8 mouse cellular contexts compared by ENCODE assay signal in the genomic region with DNA sequence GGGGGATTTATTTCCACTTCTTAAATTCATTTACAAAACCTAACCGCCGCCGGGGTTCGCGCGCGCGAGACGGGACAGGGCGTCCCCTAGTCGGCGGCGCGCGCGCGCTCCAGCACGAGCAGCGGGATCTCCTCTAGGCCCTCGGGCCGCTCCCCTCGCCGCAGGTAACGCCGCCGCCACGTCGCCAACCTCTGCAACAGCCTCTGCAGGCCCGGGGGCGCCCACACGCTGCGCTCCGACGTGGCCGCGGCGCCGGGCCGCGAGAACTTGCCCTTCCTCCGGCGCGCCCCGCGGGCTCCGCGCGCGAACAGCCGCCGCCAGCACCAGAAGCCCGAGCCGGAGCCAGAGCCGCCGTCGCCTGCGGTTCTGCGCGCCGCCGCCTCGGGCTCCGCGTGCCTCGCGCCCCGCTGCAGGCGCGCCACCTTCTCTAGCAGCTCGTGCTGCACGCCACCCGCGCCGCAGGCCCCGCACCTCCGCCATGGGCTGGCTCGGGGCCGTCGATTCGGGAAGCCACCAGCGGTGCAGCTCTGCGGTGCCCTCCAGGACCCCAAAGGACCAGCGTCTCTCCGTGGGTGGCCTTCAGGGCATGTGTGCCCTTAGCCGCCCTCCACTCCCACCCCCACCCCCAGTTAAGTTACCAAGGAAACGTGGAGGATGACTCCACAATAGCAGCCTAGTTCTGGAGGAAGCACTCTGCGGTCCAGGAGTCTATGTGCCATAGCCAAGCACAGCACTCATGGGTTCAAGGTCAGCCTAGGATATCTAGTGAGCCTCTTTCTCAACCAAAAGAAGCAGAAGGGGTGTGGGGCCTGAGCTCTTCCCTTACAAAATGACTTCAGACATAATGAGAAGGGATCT. TPM values are rescaled to one million over a fixed set of nuclear protein-coding genes. Genes with fewer than 3 reads are reported as not detected.
DNase-seq lines count a peak whose midpoint lies in the region; ATAC-seq and TF ChIP-seq lines count a peak whose summit lies in the region.

No protein-coding gene starts in this region.

- no peaks in the 10 kb centered on the region for H3K36me3 ChIP-seq in hindbrain, embryonic 14.5 days (replicated peaks; ENCODE audit: control insufficient read depth, insufficient read depth)
- H3K36me3 ChIP-seq in lung, postnatal 0 days (ENCODE audit: insufficient read depth, low read length) = no peaks in the 10 kb centered on the region

- peak overlapping the region; percentile 53 for H3K4me3 ChIP-seq in hindbrain, embryonic 14.5 days (replicated peaks; ENCODE audit: low read length)
- peak overlapping the region; percentile 67 for H3K4me3 ChIP-seq in lung, postnatal 0 days (ENCODE audit: low read depth, low read length)

- peak overlapping the region; percentile 88 for H3K9ac ChIP-seq in hindbrain, embryonic 14.5 days
- H3K9ac ChIP-seq in lung, postnatal 0 days (replicated peaks; ENCODE audit: low read depth) = 0 out of 2 replicates have a peak overlapping the region, but pooled peaks have one; percentile 34

- 1% methylated on average over 68 of the region's 87 CpGs for WGBS in hindbrain, embryonic 14.5 days
- under 1% methylated on average over 54 of the region's 87 CpGs for WGBS in lung, postnatal 0 days

- TF ChIP-seq CTCF in lung, postnatal 0 days (IDR thresholded peaks at IDR 0.05) = no peak

- peak overlapping the region; percentile 87 for H3K27ac ChIP-seq in hindbrain, embryonic 14.5 days
- H3K27ac ChIP-seq in lung, postnatal 0 days (ENCODE audit: low read length) = no peak overlapping the region

- no peaks in the 10 kb centered on the region for H3K27me3 ChIP-seq in hindbrain, embryonic 14.5 days (ENCODE audit: control insufficient read depth, insufficient read depth, low read length)
- no peaks in the 10 kb centered on the region for H3K27me3 ChIP-seq in lung, postnatal 0 days (replicated peaks; ENCODE audit: insufficient read depth, low read length)

- peak overlapping the region; percentile 75 for H3K4me2 ChIP-seq in hindbrain, embryonic 14.5 days (replicated peaks)
- H3K4me2 ChIP-seq in lung, postnatal 0 days (replicated peaks; ENCODE audit: low read depth, low read length) = peak overlapping the region; percentile 93

- peak; percentile 88 for DNase-seq in R1 (ENCODE audit: low read depth, low spot score)
- DNase-seq in cerebellum, postnatal 10 days = peak; percentile 88 to 89
- peak; percentile 54 to 59 for DNase-seq in frontal cortex, postnatal 25 days (ENCODE audit: low spot score in 2 of 2)
- DNase-seq in hindbrain, embryonic 14.5 days (ENCODE audit: low spot score) = peak; percentile 79
- peak; percentile 74 to 76 for DNase-seq in layer of hippocampus, postnatal 36 days
- peak; percentile 79 for DNase-seq in lung, postnatal 0 days (ENCODE audit: low spot score)
- peak; percentile 72 for DNase-seq in retina, embryonic 14.5 days (ENCODE audit: low spot score)
- DNase-seq in urinary bladder, postnatal 10 days (ENCODE audit: low spot score) = peak; percentile 16

- H3K4me1 ChIP-seq in hindbrain, embryonic 14.5 days (replicated peaks; ENCODE audit: control insufficient read depth, insufficient read depth, low read length) = no peaks in the 10 kb centered on the region
- H3K4me1 ChIP-seq in lung, postnatal 0 days (ENCODE audit: insufficient read depth, low read depth, low read length) = no peaks in the 10 kb centered on the region

- no peak for TF ChIP-seq EP300 in lung, postnatal 0 days (IDR thresholded peaks at IDR 0.05)

- ATAC-seq in hindbrain, embryonic 14.5 days (ENCODE audit: low FRiP score) = peak; percentile 96
- peak; percentile 86 for ATAC-seq in lung, postnatal 0 days

- no peaks in the 10 kb centered on the region for H3K9me3 ChIP-seq in hindbrain, embryonic 14.5 days (ENCODE audit: control insufficient read depth, low read length)
- H3K9me3 ChIP-seq in lung, postnatal 0 days (ENCODE audit: low read length) = no peaks in the 10 kb centered on the region

RNA-seq across cellular contexts. Expression of a gene that starts 42.6 kb away (rescaled TPM):
- 102 and 134 TPM in 2 replicates for polyA plus RNA-seq in hindbrain, embryonic 14.5 days (2014; fragmentation: Nextera tagmentation; extraction: Ambion mirVana)
- 10 to 100 TPM; 42.9 to 44.0 TPM for total RNA-seq in layer of hippocampus, postnatal 36 days (2021)
- 87.1 and 94.8 TPM in 2 replicates for polyA plus RNA-seq in lung, postnatal 0 days (2015; fragmentation: Nextera tagmentation; extraction: Ambion mirVana)

Comparison
In these comparisons a context has a peak if more than half of its experiments do, and no peak if none do; other contexts are left out.
1. DNase-seq: peak in every context shown above with its lines; median percentile 88 in cerebellum, postnatal 10 days; 88 in R1; 79 in hindbrain, embryonic 14.5 days; 79 in lung, postnatal 0 days; 75 in layer of hippocampus, postnatal 36 days; 72 in retina, embryonic 14.5 days; 56 in frontal cortex, postnatal 25 days; 16 in urinary bladder, postnatal 10 days.